Mouse (Mus musculus) C2C12 (cell line): ENCODE data around the gene Gm49395.

Experiments used
- CEBPB ChIP-seq: IDR thresholded peaks from one replicate; pipeline ENCODE4 v1.6.1; 2011; ENCODE audit warnings: low read depth, mild to moderate bottlenecking, control low read depth, moderate library complexity
- CTCF ChIP-seq: IDR thresholded peaks from one replicate; pipeline ENCODE4 v1.5.1; 2011; ENCODE audit not compliant: control insufficient read depth, insufficient read depth, insufficient read length
- FOSL1 ChIP-seq: IDR thresholded peaks from one replicate; pipeline ENCODE4 v1.8.0; 2011; ENCODE audit warnings: mild to moderate bottlenecking, low read length; ENCODE audit not compliant: poor library complexity, insufficient read depth, severe bottlenecking
- MAX ChIP-seq: IDR thresholded peaks from one replicate; pipeline ENCODE4 v1.6.1; 2011; ENCODE audit warnings: mild to moderate bottlenecking, control low read depth
- MYOD1 ChIP-seq: IDR thresholded peaks from one replicate; pipeline ENCODE4 v1.6.1; 2011; ENCODE audit warnings: low read depth; ENCODE audit not compliant: control insufficient read depth, insufficient read length
- MYOG ChIP-seq: IDR thresholded peaks from one replicate; pipeline ENCODE4 v1.6.1; 2011; ENCODE audit not compliant: control insufficient read depth, insufficient read length; ENCODE audit errors: extremely low read depth
- USF1 ChIP-seq: IDR thresholded peaks from one replicate; pipeline ENCODE4 v1.6.1; 2011; ENCODE audit warnings: low read depth, mild to moderate bottlenecking, control low read depth, moderate library complexity

DNA sequence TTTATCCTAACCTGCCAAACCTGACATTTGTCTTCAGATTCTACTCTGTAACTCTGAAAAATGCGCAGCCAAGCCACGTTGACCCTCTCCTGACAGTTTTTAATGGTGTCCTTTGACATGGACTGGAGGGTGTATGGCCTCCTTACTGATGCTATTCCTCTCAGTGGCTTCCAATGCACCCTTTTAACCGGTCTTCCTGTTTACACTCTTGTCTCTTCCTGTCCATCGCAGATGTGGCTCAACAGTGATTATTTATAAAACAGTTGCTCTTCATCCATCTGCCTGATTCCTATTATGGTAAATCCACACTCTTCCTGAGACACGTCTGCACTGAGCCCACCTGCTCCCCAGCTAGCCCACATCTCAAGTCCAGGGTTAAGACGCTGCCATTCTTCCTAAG is 15.7 kb downstream of the Gm49395 start:
- TF ChIP-seq CTCF, result no peak
- TF ChIP-seq MYOD1, result no peak
- no peak for TF ChIP-seq MAX
- TF ChIP-seq FOSL1, result no peak
- TF ChIP-seq CEBPB, result no peak
- TF ChIP-seq USF1, result no peak
- TF ChIP-seq MYOG, result no peak
